Mouse (Mus musculus): ENCODE measurements around the gene Rps6kc1. TPM values are rescaled to one million over a fixed set of nuclear protein-coding genes. Genes with fewer than 3 reads are reported as not detected.

The Rps6kc1 gene
- polyA plus RNA-seq, 1 experiment from 2014 or later = 4.9 TPM

DNA sequence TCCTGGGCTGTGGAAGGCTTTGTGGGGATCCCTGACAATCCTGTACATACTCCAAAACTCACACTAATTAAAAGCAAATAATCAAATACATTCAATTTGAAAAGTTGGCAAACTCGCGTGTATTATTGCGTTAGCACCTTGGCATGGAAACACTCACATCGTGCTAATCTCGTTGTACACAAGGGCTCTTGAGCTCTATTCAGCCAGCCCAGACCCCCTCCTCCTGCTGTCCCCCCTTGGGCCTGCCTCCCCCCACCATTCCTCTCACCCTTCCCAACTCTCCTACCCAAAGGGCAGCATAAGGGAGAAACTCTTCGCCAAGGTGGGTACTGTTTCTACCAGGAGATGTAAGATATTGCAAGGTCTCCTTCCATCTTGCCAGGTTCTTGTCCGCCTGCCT lies 255.9 kb downstream of the Rps6kc1 start:
- 73% methylated on average over 7 of the region's 7 CpGs for WGBS (ENCODE audit: insufficient replicate concordance)
- H3K4me1 ChIP-seq (ENCODE audit: control insufficient read depth, low read depth, low read length) = no peaks in the 10 kb centered on the region
- ATAC-seq (ENCODE audit: low read depth) = no peak
- H3K36me3 ChIP-seq (ENCODE audit: control insufficient read depth, insufficient read depth) = no peaks in the 10 kb centered on the region
- H3K27ac ChIP-seq (ENCODE audit: low read length) = no peak overlapping the region
- H3K9me3 ChIP-seq (replicated peaks; ENCODE audit: control insufficient read depth, low read length) = no peaks in the 10 kb centered on the region
- H3K27me3 ChIP-seq (ENCODE audit: control insufficient read depth, insufficient read depth, low read depth, low read length) = no peaks in the 10 kb centered on the region
- H3K4me2 ChIP-seq (ENCODE audit: low read depth, low read length) = no peak overlapping the region
- no peak overlapping the region for H3K9ac ChIP-seq (ENCODE audit: low read depth, low read length)
- no peak overlapping the region for H3K4me3 ChIP-seq (ENCODE audit: low read depth, low read length)

GRCm38 (mm10) chr1:190655081-190655480 lies 256.5 kb downstream of the Rps6kc1 start:
- no peaks in the 10 kb centered on the region for H3K9me3 ChIP-seq (replicated peaks; ENCODE audit: control insufficient read depth, low read length)
- ATAC-seq (ENCODE audit: low read depth) = no peak
- H3K27me3 ChIP-seq (ENCODE audit: control insufficient read depth, insufficient read depth, low read depth, low read length) = no peaks in the 10 kb centered on the region
- H3K4me3 ChIP-seq (ENCODE audit: low read depth, low read length) = no peak overlapping the region
- no peak overlapping the region for H3K4me2 ChIP-seq (ENCODE audit: low read depth, low read length)
- WGBS (ENCODE audit: insufficient replicate concordance) = 75% methylated on average over 7 of the region's 7 CpGs
- H3K4me1 ChIP-seq (ENCODE audit: control insufficient read depth, low read depth, low read length) = no peaks in the 10 kb centered on the region
- H3K9ac ChIP-seq (ENCODE audit: low read depth, low read length) = no peak overlapping the region
- no peak overlapping the region for H3K27ac ChIP-seq (ENCODE audit: low read length)
- no peaks in the 10 kb centered on the region for H3K36me3 ChIP-seq (ENCODE audit: control insufficient read depth, insufficient read depth)

GRCm38 (mm10) chr1:190654694-190655001 lies 256.9 kb downstream of the Rps6kc1 start:
- Histone ChIP-seq H3K27ac (ENCODE audit: low read length) (no peak overlapping the region), H3K4me2 (ENCODE audit: low read depth, low read length) (no peak overlapping the region), H3K4me3 (ENCODE audit: low read depth, low read length) (no peak overlapping the region), H3K4me1 (ENCODE audit: control insufficient read depth, low read depth, low read length) (no peaks in the 10 kb centered on the region), H3K9me3 (replicated peaks; ENCODE audit: control insufficient read depth, low read length) (no peaks in the 10 kb centered on the region), H3K27me3 (ENCODE audit: control insufficient read depth, insufficient read depth, low read depth, low read length) (no peaks in the 10 kb centered on the region), H3K9ac (ENCODE audit: low read depth, low read length) (no peak overlapping the region), H3K36me3 (ENCODE audit: control insufficient read depth, insufficient read depth) (no peaks in the 10 kb centered on the region)
- no peak for ATAC-seq (ENCODE audit: low read depth)
- 63% methylated on average over 6 of the region's 6 CpGs for WGBS (ENCODE audit: insufficient replicate concordance)

GRCm38 (mm10) chr1:190653989-190654693 lies 257.4 kb downstream of the Rps6kc1 start:
- Histone ChIP-seq H3K27me3 (ENCODE audit: control insufficient read depth, insufficient read depth, low read depth, low read length) (no peaks in the 10 kb centered on the region), H3K4me3 (ENCODE audit: low read depth, low read length) (no peak overlapping the region), H3K4me1 (ENCODE audit: control insufficient read depth, low read depth, low read length) (no peaks in the 10 kb centered on the region), H3K4me2 (ENCODE audit: low read depth, low read length) (no peak overlapping the region), H3K9me3 (replicated peaks; ENCODE audit: control insufficient read depth, low read length) (no peaks in the 10 kb centered on the region), H3K27ac (ENCODE audit: low read length) (no peak overlapping the region), H3K36me3 (ENCODE audit: control insufficient read depth, insufficient read depth) (no peaks in the 10 kb centered on the region), H3K9ac (ENCODE audit: low read depth, low read length) (no peak overlapping the region)
- no peak for ATAC-seq (ENCODE audit: low read depth)
- WGBS (ENCODE audit: insufficient replicate concordance) = 74% methylated on average over 20 of the region's 20 CpGs

GRCm38 (mm10) chr1:190653081-190653480 lies 258.5 kb downstream of the Rps6kc1 start:
- Histone ChIP-seq H3K4me3 (ENCODE audit: low read depth, low read length) (no peak overlapping the region), H3K36me3 (ENCODE audit: control insufficient read depth, insufficient read depth) (no peaks in the 10 kb centered on the region), H3K9ac (ENCODE audit: low read depth, low read length) (no peak overlapping the region), H3K4me2 (ENCODE audit: low read depth, low read length) (no peak overlapping the region), H3K27me3 (ENCODE audit: control insufficient read depth, insufficient read depth, low read depth, low read length) (no peaks in the 10 kb centered on the region), H3K27ac (ENCODE audit: low read length) (no peak overlapping the region), H3K9me3 (replicated peaks; ENCODE audit: control insufficient read depth, low read length) (no peaks in the 10 kb centered on the region), H3K4me1 (ENCODE audit: control insufficient read depth, low read depth, low read length) (no peaks in the 10 kb centered on the region)
- WGBS (ENCODE audit: insufficient replicate concordance) = 62% methylated on average over 6 of the region's 6 CpGs
- ATAC-seq (ENCODE audit: low read depth) = no peak

Other genes with a start within 250 kb of the Rps6kc1 start
- 11.3 and 11.6 TPM in 2 replicates for gene Angel2, start 13.3 kb upstream of the Rps6kc1 start, polyA plus RNA-seq (2015; fragmentation: Nextera tagmentation; extraction: Ambion mirVana)
- gene Vash2, start 67.5 kb upstream of the Rps6kc1 start, polyA plus RNA-seq (2015; fragmentation: Nextera tagmentation; extraction: Ambion mirVana) = 0.85 and 0.94 TPM in 2 replicates
- 2.1 and 2.2 TPM in 2 replicates for gene Flvcr1, start 114.4 kb upstream of the Rps6kc1 start, polyA plus RNA-seq (2015; fragmentation: Nextera tagmentation; extraction: Ambion mirVana)
- gene Spata45, start 124.9 kb upstream of the Rps6kc1 start, polyA plus RNA-seq (2015; fragmentation: Nextera tagmentation; extraction: Ambion mirVana) = not detected in 2 replicates
- 5.9 and 6.4 TPM in 2 replicates for gene Tatdn3, start 151.2 kb upstream of the Rps6kc1 start, polyA plus RNA-seq (2015; fragmentation: Nextera tagmentation; extraction: Ambion mirVana)
- gene Nsl1, start 151.2 kb upstream of the Rps6kc1 start, polyA plus RNA-seq (2015; fragmentation: Nextera tagmentation; extraction: Ambion mirVana) = 12.7 and 13.5 TPM in 2 replicates
- 1.5 and 2.4 TPM in 2 replicates for gene Batf3, start 186.1 kb upstream of the Rps6kc1 start, polyA plus RNA-seq (2015; fragmentation: Nextera tagmentation; extraction: Ambion mirVana)